ENCODE assay signal across 8 mouse cellular contexts in the genomic region with DNA sequence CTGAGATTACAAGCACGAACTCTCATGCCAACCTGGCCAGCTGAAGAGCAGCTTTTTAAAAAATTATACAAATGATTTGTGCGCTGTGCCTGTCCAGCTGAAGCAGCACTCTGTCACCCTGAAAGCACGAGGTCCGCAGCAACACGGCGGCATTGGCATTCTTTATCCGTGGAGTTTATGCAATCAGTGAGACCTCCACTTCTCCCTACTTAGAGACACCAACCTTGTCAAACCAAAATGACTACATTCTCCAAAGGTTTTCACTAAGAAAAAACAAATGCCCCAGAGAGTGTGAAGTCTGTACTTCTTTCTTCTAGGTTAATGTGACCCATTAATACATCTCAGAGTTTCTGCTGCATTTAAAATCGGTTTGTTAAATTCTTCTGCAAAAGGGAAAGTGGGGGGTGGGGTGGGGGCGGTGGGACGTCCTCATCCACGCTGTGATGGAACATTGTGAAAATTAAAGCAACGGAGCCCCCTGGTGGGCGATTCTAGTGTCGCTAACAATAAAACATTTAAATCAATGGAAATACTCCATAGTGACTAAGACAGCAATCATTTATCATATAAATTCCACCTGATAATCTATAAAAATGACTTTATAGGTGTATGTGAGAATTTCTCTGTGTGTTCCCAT.
DNase-seq lines count a peak whose midpoint lies in the region; ATAC-seq and TF ChIP-seq lines count a peak whose summit lies in the region.

No protein-coding gene starts in this region.

- no peaks in the 10 kb centered on the region for H3K4me1 ChIP-seq in heart, embryonic 11.5 days (ENCODE audit: control insufficient read depth, insufficient read depth, low read length)
- no peaks in the 10 kb centered on the region for H3K4me1 ChIP-seq in kidney, embryonic 16.5 days (ENCODE audit: insufficient read depth, low read length)
- no peaks in the 10 kb centered on the region for H3K4me1 ChIP-seq in limb, embryonic 13.5 days
- peaks cover 3% of the 10 kb centered on the region; the same call in 1 of the 2 replicates for H3K4me1 ChIP-seq in olfactory bulb, adult 2 months (ENCODE audit: control insufficient read depth, insufficient read depth, low read length)

- H3K4me2 ChIP-seq in heart, embryonic 11.5 days, result peak overlapping the region; percentile 39
- H3K4me2 ChIP-seq in kidney, embryonic 16.5 days (replicated peaks; ENCODE audit: low read depth, low read length), result peak overlapping the region; percentile 36
- peak overlapping the region; percentile 51 for H3K4me2 ChIP-seq in limb, embryonic 13.5 days (replicated peaks)

- H3K27me3 ChIP-seq in heart, embryonic 11.5 days (ENCODE audit: control insufficient read depth, insufficient read depth, low read length), result no peaks in the 10 kb centered on the region
- H3K27me3 ChIP-seq in kidney, embryonic 16.5 days (ENCODE audit: insufficient read depth, low read length), result 0 out of 2 replicates have a peak, but pooled peaks cover 3% of the 10 kb centered on the region
- H3K27me3 ChIP-seq in limb, embryonic 13.5 days, result no peaks in the 10 kb centered on the region

- 23% methylated on average over 14 of the region's 14 CpGs for WGBS in heart, embryonic 11.5 days (ENCODE audit: insufficient replicate concordance)
- WGBS in kidney, embryonic 16.5 days, result 29% methylated on average over 14 of the region's 14 CpGs
- WGBS in limb, embryonic 13.5 days, result 23% methylated on average over 14 of the region's 14 CpGs
- 14% methylated on average over 14 of the region's 14 CpGs for WGBS in olfactory bulb, adult 2 months

- peak overlapping the region; percentile 6 for H3K4me3 ChIP-seq in heart, embryonic 11.5 days (ENCODE audit: low read depth, low read length)
- peak overlapping the region; percentile 15; the same call in 1 of the 2 replicates for H3K4me3 ChIP-seq in kidney, embryonic 16.5 days (ENCODE audit: low read length)
- H3K4me3 ChIP-seq in limb, embryonic 13.5 days, result 0 out of 2 replicates have a peak overlapping the region, but pooled peaks have one; percentile 15
- peak overlapping the region; percentile 13; the same call in 1 of the 2 replicates for H3K4me3 ChIP-seq in olfactory bulb, adult 2 months (ENCODE audit: insufficient read depth, low read depth, low read length)

- no peak for TF ChIP-seq CTCF in olfactory bulb, adult 2 months (IDR thresholded peaks at IDR 0.05; ENCODE audit: insufficient read depth, low read depth, low read length)

- H3K27ac ChIP-seq in heart, embryonic 11.5 days (ENCODE audit: low read depth, low read length), result no peak overlapping the region
- no peak overlapping the region for H3K27ac ChIP-seq in kidney, embryonic 16.5 days (ENCODE audit: low read length)
- H3K27ac ChIP-seq in limb, embryonic 13.5 days, result no peak overlapping the region
- H3K27ac ChIP-seq in olfactory bulb, adult 2 months (ENCODE audit: insufficient read depth, low read depth, low read length), result no peak overlapping the region

- ATAC-seq in heart, embryonic 11.5 days (replicated peaks; ENCODE audit: insufficient number of reproducible peaks, low FRiP score, low TSS enrichment), result no peak
- no peak for ATAC-seq in kidney, embryonic 16.5 days (ENCODE audit: low FRiP score, low TSS enrichment)
- ATAC-seq in limb, embryonic 13.5 days (ENCODE audit: low FRiP score, low read depth), result no peak

- H3K36me3 ChIP-seq in heart, embryonic 11.5 days (ENCODE audit: control insufficient read depth, insufficient read depth, low read length), result no peaks in the 10 kb centered on the region
- no peaks in the 10 kb centered on the region for H3K36me3 ChIP-seq in kidney, embryonic 16.5 days (ENCODE audit: insufficient read depth, low read length)
- H3K36me3 ChIP-seq in limb, embryonic 13.5 days, result no peaks in the 10 kb centered on the region

- TF ChIP-seq POLR2A in olfactory bulb, adult 2 months (IDR thresholded peaks at IDR 0.05; ENCODE audit: insufficient read depth, low read depth, low read length), result no peak

- no peaks in the 10 kb centered on the region for H3K9me3 ChIP-seq in heart, embryonic 11.5 days (replicated peaks; ENCODE audit: control insufficient read depth, low read length)
- H3K9me3 ChIP-seq in kidney, embryonic 16.5 days (ENCODE audit: low read length), result no peaks in the 10 kb centered on the region
- no peaks in the 10 kb centered on the region for H3K9me3 ChIP-seq in limb, embryonic 13.5 days

- H3K9ac ChIP-seq in heart, embryonic 11.5 days (ENCODE audit: low read depth, low read length), result no peak overlapping the region
- H3K9ac ChIP-seq in kidney, embryonic 16.5 days (replicated peaks; ENCODE audit: low read length), result no peak overlapping the region
- no peak overlapping the region for H3K9ac ChIP-seq in limb, embryonic 13.5 days

- no peak for DNase-seq in heart, adult 9 months (ENCODE audit: low spot score in 2 of 2)
- peak; percentile 84 to 89 for DNase-seq in cerebellum, postnatal 14 days
- peak; percentile 29 to 79 for DNase-seq in frontal cortex, postnatal 14 days (ENCODE audit: low spot score in 2 of 2)
- DNase-seq in thymus, postnatal 0 days (ENCODE audit: low spot score), result no peak

Comparison
In these comparisons a context has a peak if more than half of its experiments do, and no peak if none do; other contexts are left out.
1. DNase-seq: peak in cerebellum, postnatal 14 days (2 of 2) and frontal cortex, postnatal 14 days (2 of 2); none in heart, adult 9 months (0 of 2) and thymus, postnatal 0 days (single experiment).
2. Peak in every context shown above with its lines, with median percentiles within 50 percentile points of each other: H3K4me2 ChIP-seq and H3K4me3 ChIP-seq.